8 mouse cellular contexts compared by ENCODE assay signal in the genomic region with DNA sequence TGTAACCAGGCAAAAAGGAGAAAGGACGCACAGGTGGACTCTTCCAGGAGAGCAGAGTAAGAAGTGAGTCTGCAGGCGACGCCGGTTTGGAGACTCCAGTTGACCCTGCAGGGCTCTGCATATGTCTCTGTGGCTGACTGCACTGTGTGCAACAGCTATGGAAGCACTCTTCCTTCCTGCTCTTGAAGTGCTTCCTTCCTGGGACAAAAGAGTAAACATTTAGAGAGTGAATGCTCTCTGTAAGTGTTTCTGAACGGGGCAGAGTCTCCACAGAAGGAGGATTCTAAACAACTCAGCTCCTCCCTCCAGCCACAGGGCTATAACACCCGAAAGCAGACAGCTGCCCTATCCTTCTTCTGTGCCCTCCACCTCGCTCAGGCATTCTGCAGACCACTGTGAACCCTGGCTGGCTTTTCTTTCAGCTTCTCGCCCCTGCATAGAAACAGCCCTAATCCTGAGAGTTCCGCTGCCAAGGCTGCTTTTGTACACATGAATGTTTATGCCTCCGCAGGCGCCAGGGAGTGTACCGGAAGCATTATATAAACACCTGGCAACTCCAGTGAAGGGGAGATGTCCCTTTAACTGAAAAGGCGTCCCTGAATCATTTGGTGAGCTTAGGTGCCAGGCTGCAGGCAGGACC. TPM values are rescaled to one million over a fixed set of nuclear protein-coding genes. Genes with fewer than 3 reads are reported as not detected.
DNase-seq lines count a peak whose midpoint lies in the region; ATAC-seq and TF ChIP-seq lines count a peak whose summit lies in the region.

No protein-coding gene starts in this region.

- WGBS in forebrain, postnatal 0 days: 23% methylated on average over 13 of the region's 13 CpGs
- WGBS in limb, embryonic 14.5 days: 43% methylated on average over 13 of the region's 13 CpGs
- WGBS in midbrain, postnatal 0 days: 34% methylated on average over 13 of the region's 13 CpGs

- no peak for TF ChIP-seq POLR2A in limb, embryonic 14.5 days (IDR thresholded peaks at IDR 0.05; ENCODE audit: borderline replicate concordance, extremely low read depth, insufficient read depth, insufficient read length)

- no peak for TF ChIP-seq CTCF in layer of hippocampus, adult 2 months (conservative IDR thresholded peaks at IDR 0.05)
- no peak for TF ChIP-seq CTCF in forebrain, postnatal 0 days (IDR thresholded peaks at IDR 0.05; ENCODE audit: low read depth)
- no peak for TF ChIP-seq CTCF in midbrain, postnatal 0 days (IDR thresholded peaks at IDR 0.05)

- H3K4me1 ChIP-seq in forebrain, postnatal 0 days (ENCODE audit: insufficient read depth): peaks cover 22% of the 10 kb centered on the region
- H3K4me1 ChIP-seq in limb, embryonic 14.5 days (ENCODE audit: control insufficient read depth, insufficient read depth, low read length): peaks cover 4% of the 10 kb centered on the region
- H3K4me1 ChIP-seq in midbrain, postnatal 0 days (ENCODE audit: insufficient read depth, low read length): peaks cover 3% of the 10 kb centered on the region; the same call in 1 of the 2 replicates

- H3K27me3 ChIP-seq in forebrain, postnatal 0 days (ENCODE audit: insufficient read depth, low read length): no peaks in the 10 kb centered on the region
- H3K27me3 ChIP-seq in limb, embryonic 14.5 days (ENCODE audit: control insufficient read depth, insufficient read depth, low read length): no peaks in the 10 kb centered on the region
- no peaks in the 10 kb centered on the region for H3K27me3 ChIP-seq in midbrain, postnatal 0 days (ENCODE audit: insufficient read depth, low read length)

- H3K27ac ChIP-seq in layer of hippocampus, adult 2 months: peak overlapping the region; percentile 63
- no peak overlapping the region for H3K27ac ChIP-seq in forebrain, postnatal 0 days (ENCODE audit: low read depth, low read length)
- H3K27ac ChIP-seq in limb, embryonic 14.5 days (replicated peaks; ENCODE audit: low read depth, low read length): no peak overlapping the region
- H3K27ac ChIP-seq in midbrain, postnatal 0 days (ENCODE audit: low read depth, low read length): no peak overlapping the region

- H3K9me3 ChIP-seq in forebrain, postnatal 0 days (ENCODE audit: low read length): no peaks in the 10 kb centered on the region
- no peaks in the 10 kb centered on the region for H3K9me3 ChIP-seq in limb, embryonic 14.5 days (ENCODE audit: control insufficient read depth, low read length)
- H3K9me3 ChIP-seq in midbrain, postnatal 0 days (ENCODE audit: low read length): no peaks in the 10 kb centered on the region

- no peak overlapping the region for H3K9ac ChIP-seq in forebrain, postnatal 0 days
- no peak overlapping the region for H3K9ac ChIP-seq in limb, embryonic 14.5 days (ENCODE audit: low read depth, low read length, severe bottlenecking)
- no peak overlapping the region for H3K9ac ChIP-seq in midbrain, postnatal 0 days (replicated peaks; ENCODE audit: low read length, poor library complexity, severe bottlenecking)

- ATAC-seq in forebrain, postnatal 0 days: peak; percentile 12; the same call in 1 of the 2 replicates
- ATAC-seq in limb, embryonic 14.5 days (ENCODE audit: low FRiP score, low read depth): no peak
- no peak for ATAC-seq in midbrain, postnatal 0 days (ENCODE audit: low FRiP score)

- H3K4me2 ChIP-seq in forebrain, postnatal 0 days (ENCODE audit: low read depth): peak overlapping the region; percentile 17; the same call in 1 of the 2 replicates
- 0 out of 2 replicates have a peak overlapping the region, but pooled peaks have one; percentile 13 for H3K4me2 ChIP-seq in limb, embryonic 14.5 days (replicated peaks; ENCODE audit: low read depth, low read length, severe bottlenecking)
- H3K4me2 ChIP-seq in midbrain, postnatal 0 days (ENCODE audit: low read depth, low read length, poor library complexity, severe bottlenecking): peak overlapping the region; percentile 0

- peak overlapping the region; percentile 30 for H3K4me3 ChIP-seq in layer of hippocampus, adult 2 months
- no peak overlapping the region for H3K4me3 ChIP-seq in forebrain, postnatal 0 days (ENCODE audit: low read depth, low read length)
- H3K4me3 ChIP-seq in limb, embryonic 14.5 days (replicated peaks; ENCODE audit: low read length): no peak overlapping the region
- no peak overlapping the region for H3K4me3 ChIP-seq in midbrain, postnatal 0 days (ENCODE audit: low read depth, low read length)

- no peaks in the 10 kb centered on the region for H3K36me3 ChIP-seq in forebrain, postnatal 0 days (ENCODE audit: insufficient read depth)
- H3K36me3 ChIP-seq in limb, embryonic 14.5 days (ENCODE audit: control insufficient read depth, insufficient read depth, low read length): no peaks in the 10 kb centered on the region
- H3K36me3 ChIP-seq in midbrain, postnatal 0 days (ENCODE audit: insufficient read depth, low read length): no peaks in the 10 kb centered on the region

- DNase-seq in layer of hippocampus, adult 2 months (ENCODE audit: low spot score in 2 of 2): no peak
- no peak for DNase-seq in layer of hippocampus, postnatal 25 days (ENCODE audit: extremely low spot score in 1 of 2, low spot score in 1 of 2)
- peak; percentile 35 for DNase-seq in forebrain, postnatal 0 days
- no peak for DNase-seq in limb, embryonic 14.5 days (ENCODE audit: low spot score)
- peak; percentile 64 for DNase-seq in midbrain, postnatal 0 days (ENCODE audit: low spot score)
- DNase-seq in adrenal gland, adult 2 months: no peak
- DNase-seq in adrenal gland, postnatal 14 days: no peak
- no peak for DNase-seq in frontal cortex, postnatal 10 days (ENCODE audit: low spot score in 2 of 2)

RNA-seq across cellular contexts. Expression of gene Ubash3b, which starts 14.2 kb away (rescaled TPM):
- 10 to 100 TPM; 26.7 to 27.0 TPM for total RNA-seq in layer of hippocampus, adult 2 months (2021)
- total RNA-seq in layer of hippocampus, postnatal 25 days (2021): 10 to 100 TPM; 25.3 to 27.6 TPM
- total RNA-seq in forebrain, postnatal 0 days (2014; rRNA removed): 17.8 and 23.8 TPM in 2 replicates
- polyA plus RNA-seq in forebrain, postnatal 0 days (2015; fragmentation: Nextera tagmentation; extraction: Ambion mirVana): 17.1 and 25.4 TPM in 2 replicates
- polyA plus RNA-seq in limb, embryonic 14.5 days (2012; rRNA removed): 6.1 and 7.8 TPM in 2 replicates
- 10.3 and 10.4 TPM in 2 replicates for polyA plus RNA-seq in limb, embryonic 14.5 days (2014; fragmentation: Nextera tagmentation; extraction: Ambion mirVana)
- 30.2 and 32.3 TPM in 2 replicates for total RNA-seq in midbrain, postnatal 0 days (2014; rRNA removed)
- polyA plus RNA-seq in midbrain, postnatal 0 days (2015; fragmentation: Nextera tagmentation; extraction: Ambion mirVana): 23.1 and 23.6 TPM in 2 replicates
- 1 to 10 TPM; 1.9 to 2.5 TPM for total RNA-seq in adrenal gland, adult 2 months (2021)
- polyA plus RNA-seq in adrenal gland, adult 2 months (2012; rRNA removed): 1.1 and 2.1 TPM in 2 replicates
- 2.1 and 4.5 TPM in 2 replicates for total RNA-seq in adrenal gland, postnatal 14 days (2021)

Comparison
In these comparisons a context has a peak if more than half of its experiments do, and no peak if none do; other contexts are left out.
1. DNase-seq: peak in forebrain, postnatal 0 days (single experiment) and midbrain, postnatal 0 days (single experiment); none in layer of hippocampus, adult 2 months (0 of 2), layer of hippocampus, postnatal 25 days (0 of 2), limb, embryonic 14.5 days (single experiment), adrenal gland, adult 2 months (single experiment), adrenal gland, postnatal 14 days (single experiment) and frontal cortex, postnatal 10 days (0 of 2).
2. Peak in every context shown above with its lines, with median percentiles within 50 percentile points of each other: H3K4me2 ChIP-seq.